Mouse (Mus musculus): ENCODE results near the gene Kcnq2.

Gene Kcnq2

GRCm38 (mm10) chr2:181146976-181147545 is 12.0 kb upstream of the Kcnq2 start:
- no peak for DNase-seq

DNA sequence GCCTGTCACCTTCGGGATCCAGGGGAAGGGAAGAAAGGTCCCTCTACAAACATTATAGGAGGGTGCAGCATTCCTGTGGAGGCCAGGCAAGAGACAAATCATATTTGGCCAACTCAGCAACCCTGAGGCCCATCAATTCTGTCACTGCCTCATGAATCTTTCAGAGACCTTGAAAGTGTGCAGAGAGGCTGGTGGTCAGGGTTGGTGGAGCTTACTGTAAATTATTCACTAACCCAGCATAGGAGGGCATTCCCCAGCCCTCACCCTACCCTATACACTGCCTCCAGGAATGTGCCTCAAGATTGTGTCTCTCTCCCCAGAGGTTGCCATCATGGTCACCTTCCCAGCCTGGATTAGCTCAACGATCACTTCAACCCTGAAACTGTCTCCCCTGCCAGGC is 9.6 kb upstream of the Kcnq2 start:
- no peak for DNase-seq

DNA sequence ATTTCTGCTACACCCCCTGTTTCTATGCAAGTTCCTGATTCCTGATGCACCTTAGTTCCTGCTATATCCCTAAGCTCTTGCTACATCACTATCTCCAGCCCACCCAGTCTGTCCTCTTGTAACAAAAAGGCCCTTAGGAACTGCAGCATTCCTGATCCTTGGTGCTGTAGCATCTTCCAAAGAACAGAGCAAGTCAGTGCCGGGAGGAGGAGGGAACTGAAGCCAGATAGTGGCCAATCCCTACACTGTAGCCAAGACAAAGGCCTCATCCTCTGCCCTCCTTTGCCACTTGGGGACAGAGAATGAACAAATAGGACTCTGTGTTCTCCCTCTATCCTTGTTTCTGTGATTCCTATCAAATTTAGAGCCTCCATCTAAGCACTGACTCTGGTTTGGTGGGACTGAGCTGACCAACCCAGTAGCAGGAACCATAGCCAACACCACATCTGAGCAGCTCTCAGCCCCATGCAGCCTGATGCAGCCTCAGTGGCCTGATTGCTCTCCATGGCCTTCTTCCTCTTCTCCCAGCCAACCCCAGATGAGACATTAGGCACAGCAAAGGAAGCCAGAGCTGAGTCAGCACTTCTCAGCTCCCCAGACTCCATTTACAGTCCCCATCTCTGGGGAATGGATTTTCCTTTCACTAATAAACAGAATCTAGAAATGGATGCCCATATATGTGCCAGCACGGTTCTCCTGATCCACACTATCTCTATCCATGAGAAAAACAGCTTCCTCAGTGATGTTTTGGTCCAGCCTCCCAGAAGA is 8.6 kb upstream of the Kcnq2 start:
- no peak for DNase-seq

DNA sequence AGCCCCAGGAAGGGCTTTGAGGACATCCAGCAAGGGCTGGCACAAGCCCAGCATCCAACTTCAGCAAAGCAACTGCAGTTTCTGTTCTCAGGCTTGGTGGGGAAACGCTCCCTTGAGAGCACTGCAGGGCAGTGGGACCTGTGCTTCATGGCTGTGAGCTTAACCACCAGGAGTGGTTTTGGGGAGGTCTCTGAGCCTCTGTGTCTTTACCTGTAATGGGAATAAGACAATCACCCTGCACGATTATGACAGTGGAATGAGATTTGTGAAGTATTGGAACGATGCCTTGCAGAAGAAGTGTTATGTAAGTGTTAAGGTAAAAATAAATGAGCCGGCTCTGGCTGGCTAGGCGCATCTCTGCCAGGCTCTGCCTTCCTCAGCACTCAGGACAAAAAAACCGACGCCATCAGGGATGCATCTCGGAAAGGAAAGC is 7.6 kb upstream of the Kcnq2 start:
- no peak for DNase-seq

DNA sequence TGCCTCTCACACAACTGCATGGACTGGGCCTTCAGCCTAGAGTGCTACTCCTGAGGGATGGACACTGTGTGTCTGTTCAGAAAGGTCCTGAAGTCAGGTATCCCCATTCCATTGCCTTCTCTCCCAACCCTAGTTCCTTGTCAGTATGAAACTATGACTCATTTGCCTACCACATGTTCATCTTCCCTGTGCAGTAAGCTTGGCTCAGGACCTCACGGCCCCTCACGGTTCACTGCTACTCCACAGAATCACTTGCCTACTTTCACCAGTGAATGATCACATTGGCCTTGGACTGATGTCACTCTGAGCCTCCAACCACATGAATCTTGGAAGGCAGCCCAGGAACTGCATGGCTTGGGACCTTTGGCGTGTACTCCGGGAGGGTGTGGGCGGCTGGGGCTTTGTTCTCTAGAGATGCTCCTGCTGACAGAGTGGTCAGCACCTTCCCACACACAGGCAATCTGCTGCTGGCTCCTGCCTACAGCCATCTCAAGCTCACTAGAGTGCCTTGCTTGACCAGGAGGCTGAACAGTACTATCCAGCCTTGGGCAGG is 4.6 kb upstream of the Kcnq2 start:
- no peak for DNase-seq

DNA sequence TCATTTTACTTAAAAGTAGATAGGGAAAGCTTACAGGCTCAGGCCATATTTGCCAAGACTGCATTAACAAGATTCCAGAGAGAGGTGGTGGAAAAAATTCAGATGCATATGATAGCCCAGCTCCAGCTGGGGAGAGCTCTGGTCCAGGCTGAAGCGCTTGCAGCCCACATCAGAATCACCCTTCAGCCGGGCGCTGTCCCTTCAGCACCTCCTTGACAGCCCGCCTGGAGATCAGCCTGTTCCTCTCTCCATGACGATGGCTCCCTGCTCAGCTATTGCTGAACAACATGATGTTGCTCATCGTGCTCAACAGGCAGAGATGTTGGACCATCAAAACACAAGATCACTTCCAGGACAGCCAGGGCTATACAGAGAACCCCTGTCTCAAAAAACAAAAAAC is 1.8 kb upstream of the Kcnq2 start:
- peak; percentile 81 for DNase-seq

GRCm38 (mm10) chr2:181135446-181135818 is 332 bp upstream of the Kcnq2 start:
- no peak for DNase-seq

DNA sequence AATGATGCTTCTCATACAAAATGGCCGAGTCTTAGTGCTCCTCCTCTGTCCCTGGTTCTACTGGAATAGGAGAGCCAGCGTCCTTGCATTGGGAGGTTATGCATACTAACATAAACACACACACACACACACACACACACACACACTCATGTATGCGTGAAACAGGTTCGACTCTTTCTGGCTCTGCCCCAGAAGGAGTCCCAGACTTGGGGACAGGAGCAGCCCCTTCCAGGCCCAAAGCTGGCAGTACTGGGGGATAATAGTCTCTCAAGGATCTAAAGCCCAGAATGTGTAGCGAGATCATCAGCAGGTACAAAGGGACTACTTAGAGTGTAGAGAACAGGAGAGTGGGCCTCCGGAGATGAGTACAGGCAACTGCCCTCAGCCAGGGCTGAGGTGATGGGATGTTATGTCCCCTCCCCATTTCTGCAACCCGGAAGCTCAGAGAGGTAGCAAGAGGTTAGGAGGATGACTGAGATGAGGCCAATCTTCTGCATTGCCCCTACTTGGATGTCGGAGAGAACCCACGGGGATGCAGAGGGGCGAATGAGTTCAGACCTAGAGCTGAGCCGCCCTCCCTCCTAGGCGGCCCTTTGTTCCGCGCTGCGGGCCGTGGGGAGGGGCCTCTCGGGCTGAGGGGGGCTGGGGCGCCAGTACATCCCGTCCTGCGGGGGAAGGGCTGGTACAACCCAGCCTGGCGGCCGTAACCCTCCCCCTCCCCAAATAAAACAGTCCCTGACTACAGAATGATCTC is 1.1 kb downstream of the Kcnq2 start:
- no peak for DNase-seq

DNA sequence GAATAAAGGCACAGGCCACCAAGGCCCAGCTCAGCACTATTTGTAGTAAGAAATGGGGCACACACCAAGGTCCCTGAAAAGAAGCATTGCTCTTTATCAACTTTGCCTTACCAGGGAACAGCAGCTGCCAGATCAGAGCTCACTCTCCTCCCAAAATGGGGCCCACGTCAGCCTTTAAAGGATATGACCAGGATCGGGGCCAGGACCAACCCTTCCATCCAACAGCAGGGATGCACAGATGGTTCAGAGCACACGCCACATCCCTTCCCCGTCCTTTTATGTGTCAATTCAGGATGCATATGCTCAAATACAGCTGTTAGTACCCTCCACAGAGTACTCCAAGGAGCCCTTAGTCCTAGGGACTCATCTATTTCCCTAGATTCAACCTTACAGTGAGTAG is 4.9 kb downstream of the Kcnq2 start:
- no peak for DNase-seq

GRCm38 (mm10) chr2:181128963-181129362 is 6.1 kb downstream of the Kcnq2 start:
- no peak for DNase-seq

DNA sequence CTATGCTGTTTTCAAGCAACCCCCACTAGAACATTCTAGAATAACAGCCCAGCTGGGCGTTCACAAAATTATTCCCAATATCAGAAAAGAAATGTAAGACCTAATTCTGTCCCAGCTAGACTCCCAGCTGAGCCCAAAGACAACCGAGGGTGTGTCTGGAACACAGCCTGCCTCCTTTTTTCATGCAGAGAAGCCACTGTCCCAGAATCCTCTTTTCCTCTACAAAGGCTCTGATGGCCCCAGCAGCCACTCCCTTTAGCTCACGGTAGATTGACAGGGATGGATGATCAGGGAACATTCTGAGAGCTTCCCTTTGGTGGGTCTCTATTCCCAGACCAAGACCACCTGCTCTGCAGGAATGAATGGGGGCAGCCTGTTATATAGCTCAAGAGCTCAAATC is 7.3 kb downstream of the Kcnq2 start:
- no peak for DNase-seq

DNA sequence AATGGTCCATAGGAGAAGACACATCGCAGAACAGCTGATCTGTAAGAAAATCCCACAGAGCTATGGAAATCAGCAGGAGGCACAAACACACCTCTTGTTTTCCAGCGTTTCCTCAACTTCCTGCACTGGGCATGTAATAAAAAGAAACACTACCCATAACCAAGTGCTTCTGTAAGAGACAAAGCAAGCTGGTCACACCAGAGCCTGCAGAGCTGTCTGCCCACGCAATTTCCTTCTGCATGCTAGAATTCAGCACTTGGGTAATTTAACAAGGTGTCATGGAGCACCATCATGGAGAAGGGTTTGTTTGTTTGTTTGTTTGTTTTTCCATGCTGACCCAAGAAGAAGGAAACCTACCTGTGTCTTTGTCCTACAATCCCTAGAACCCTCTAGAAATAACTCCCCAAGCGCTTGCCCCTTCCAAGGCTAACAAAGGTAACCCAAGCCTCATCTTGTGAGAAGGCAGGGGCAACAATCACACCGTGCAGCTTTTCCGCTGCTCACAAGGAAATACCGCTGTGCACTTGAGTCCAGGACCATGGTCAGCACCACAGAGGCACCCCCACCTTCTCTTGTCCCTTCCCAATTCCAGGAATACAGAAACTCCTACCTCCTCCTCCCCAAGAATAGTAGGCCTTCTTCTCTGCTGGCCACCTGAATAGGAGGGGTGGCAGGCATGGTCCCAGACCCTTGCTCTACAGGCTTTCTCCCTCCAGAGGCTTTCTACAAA is 9.2 kb downstream of the Kcnq2 start:
- DNase-seq = peak; percentile 46

- no peak for DNase-seq
Measured at GRCm38 (mm10) chr2:181122642-181123041, 12.5 kb downstream of the Kcnq2 start.

- DNase-seq = no peak
Measured at GRCm38 (mm10) chr2:181120922-181121449, 14.1 kb downstream of the Kcnq2 start.

DNA sequence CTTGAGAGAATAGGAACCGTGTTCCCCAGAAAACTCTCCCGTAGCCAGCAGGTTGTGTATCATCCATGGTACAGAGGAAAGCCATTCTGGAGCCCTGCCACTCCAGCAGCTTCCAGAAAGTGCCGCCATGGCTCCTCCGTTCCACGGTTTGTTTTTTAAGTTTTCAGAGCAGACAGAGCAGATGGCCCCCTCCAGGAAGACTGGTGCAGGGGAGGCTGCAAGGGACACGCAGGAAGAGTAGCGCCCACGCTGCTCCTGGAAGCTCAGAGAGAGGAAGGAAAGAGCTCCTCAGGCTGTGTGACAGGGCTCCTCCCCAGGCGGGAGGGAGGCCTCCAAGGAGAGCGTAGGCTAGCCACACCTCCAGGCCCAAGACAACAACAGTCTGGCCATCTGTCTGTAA is 15.1 kb downstream of the Kcnq2 start:
- DNase-seq = no peak

DNA sequence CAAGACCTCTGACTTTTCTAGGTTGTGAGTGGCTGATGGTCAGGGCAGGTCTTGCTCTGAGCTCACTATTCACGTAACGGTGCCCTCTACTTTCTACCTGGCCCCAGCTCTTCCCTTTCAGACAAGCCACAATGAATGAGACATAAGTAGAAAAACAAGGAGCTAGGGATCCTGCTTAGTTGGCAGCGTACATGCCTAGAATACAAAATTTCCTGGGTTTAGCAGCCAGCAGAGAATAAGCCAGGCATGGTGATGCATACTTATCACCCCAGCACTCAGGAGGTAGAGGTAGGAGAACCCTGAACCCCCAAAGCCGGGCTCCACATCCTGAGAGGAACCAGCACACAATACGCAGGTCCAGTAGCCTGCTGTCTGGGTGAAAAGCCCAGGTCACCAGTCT is 18.7 kb downstream of the Kcnq2 start:
- DNase-seq = no peak

DNA sequence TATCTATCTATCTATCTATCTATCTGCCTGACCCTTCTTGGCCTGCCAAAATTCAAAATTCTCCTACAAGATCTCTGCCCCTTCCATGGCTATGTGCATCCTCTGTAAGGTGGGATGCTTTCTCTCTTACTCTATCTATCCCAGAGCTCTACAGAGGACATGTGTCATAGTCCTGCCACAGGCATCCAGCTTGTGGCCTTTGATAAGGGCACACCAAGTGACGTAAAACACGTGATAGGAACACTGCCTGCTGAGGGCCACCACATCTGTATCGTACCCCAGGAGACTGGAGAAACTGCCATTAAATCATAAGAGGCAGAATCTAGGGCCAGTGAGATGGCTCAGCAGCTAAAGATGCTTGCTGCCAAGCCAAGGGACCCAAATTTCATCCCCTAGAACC is 19.7 kb downstream of the Kcnq2 start:
- DNase-seq = no peak

GRCm38 (mm10) chr2:181113762-181114361 is 21.2 kb downstream of the Kcnq2 start:
- DNase-seq = no peak

DNA sequence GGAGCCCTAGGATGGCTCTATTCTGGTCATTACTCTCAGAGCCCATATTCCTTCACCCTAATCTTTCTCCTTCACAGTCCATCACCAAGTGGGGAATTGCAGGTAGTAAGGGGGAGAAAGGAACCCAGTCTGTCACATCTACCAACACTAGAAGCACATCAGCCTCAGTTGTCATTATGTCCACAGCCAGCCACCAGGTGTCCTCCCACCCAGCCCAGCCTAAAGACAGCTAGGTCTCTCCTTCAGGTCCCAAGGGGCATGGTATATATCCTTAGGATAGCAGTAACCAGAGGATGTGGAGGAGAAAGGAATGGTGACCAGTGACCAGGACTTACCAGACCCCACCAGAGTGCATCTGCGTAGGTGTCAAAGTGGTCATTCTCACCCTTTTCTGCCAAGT is 23.4 kb downstream of the Kcnq2 start:
- no peak for DNase-seq

GRCm38 (mm10) chr2:181104111-181104510 is 31.0 kb downstream of the Kcnq2 start:
- DNase-seq = no peak

DNA sequence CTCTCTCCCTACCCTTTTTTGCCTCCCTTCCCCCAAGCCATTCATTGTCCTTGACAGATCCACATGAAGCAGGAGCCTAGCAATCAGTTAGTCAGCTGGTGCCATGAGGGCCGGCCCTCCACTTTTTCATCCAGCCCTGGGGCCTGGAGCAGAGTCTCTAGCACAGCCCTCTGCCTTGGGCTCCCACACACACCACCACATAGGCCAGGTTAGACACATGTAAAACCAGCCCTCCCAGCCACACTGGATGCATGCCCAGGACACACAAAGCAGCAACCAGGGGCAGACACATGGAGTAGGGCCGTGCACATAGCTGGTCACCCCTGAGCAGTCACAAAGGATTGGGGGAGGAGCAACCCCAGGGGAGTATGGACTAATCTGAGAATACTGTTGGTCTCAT is 32.9 kb downstream of the Kcnq2 start:
- DNase-seq = no peak

DNA sequence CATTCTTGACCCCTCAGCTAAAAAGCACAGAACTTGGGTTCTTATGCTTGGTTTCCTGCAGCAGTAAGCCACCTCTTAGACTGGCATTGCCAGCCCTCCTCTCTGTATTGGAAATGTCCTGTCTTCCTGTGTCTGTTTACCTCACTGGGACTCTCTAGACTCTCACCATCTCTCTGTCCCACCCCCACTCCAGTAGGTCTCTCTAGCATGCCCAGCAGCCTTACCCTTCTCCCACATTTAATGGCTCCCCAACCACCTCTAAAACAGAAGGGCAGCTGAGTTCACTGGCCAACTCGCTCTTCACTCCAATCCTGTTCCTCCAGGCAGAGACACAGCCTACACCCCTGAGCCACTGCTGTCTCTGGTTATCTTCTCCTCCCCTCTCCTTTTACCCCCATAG is 33.5 kb downstream of the Kcnq2 start:
- DNase-seq = no peak
